Mouse (Mus musculus) Muller cell, postnatal 12 days (primary cell): ENCODE data around the gene Olfr723.
"Not testable (repeated sequence)": the region's sequence is repeated elsewhere in the genome, so short reads cannot be mapped to it uniquely, and the experiment has no call there.

ENCODE experiments used
- DNase-seq: peaks from one replicate; pipeline ENCODE4 v3.0.0-alpha.2; 2015; ENCODE audit errors: inconsistent ontology term

Gene Olfr723

GRCm38 (mm10) chr14:49931687-49932086 is at the start of gene Olfr723:
Olfr723 (minus strand) TSS chr14:49931787.
- not testable (repeated sequence) for DNase-seq

- not testable (repeated sequence) for DNase-seq
Observed at GRCm38 (mm10) chr14:49963174-49963573, 31.6 kb upstream of the Olfr723 start, which contains the start of gene Olfr724. Olfr724 (minus strand) TSS chr14:49963274.

GRCm38 (mm10) chr14:49955890-49956289 is 24.3 kb upstream of the Olfr723 start:
- DNase-seq = no peak

GRCm38 (mm10) chr14:49901899-49902298 is 29.7 kb downstream of the Olfr723 start, which contains the start of gene Olfr722:
Olfr722 (minus strand) TSS chr14:49901999.
- DNase-seq = no peak
